Mouse (Mus musculus) c-Kit-positive CD71-positive TER-119-negative erythroid progenitor cells, embryonic 14.5 days (primary cell): Measurements from ENCODE around the gene Lamtor4.
A peak's percentile ranks its signal among the peaks of the same experiment; 100 is the strongest.
"Not testable (repeated sequence)": the region's sequence is repeated elsewhere in the genome, so short reads cannot be mapped to it uniquely, and the experiment has no call there.

Source experiments
- DNase-seq: peaks from one replicate; pipeline ENCODE4 v3.0.0-alpha.2; 2013; ENCODE audit warnings: low read depth

Lamtor4 gene

DNA sequence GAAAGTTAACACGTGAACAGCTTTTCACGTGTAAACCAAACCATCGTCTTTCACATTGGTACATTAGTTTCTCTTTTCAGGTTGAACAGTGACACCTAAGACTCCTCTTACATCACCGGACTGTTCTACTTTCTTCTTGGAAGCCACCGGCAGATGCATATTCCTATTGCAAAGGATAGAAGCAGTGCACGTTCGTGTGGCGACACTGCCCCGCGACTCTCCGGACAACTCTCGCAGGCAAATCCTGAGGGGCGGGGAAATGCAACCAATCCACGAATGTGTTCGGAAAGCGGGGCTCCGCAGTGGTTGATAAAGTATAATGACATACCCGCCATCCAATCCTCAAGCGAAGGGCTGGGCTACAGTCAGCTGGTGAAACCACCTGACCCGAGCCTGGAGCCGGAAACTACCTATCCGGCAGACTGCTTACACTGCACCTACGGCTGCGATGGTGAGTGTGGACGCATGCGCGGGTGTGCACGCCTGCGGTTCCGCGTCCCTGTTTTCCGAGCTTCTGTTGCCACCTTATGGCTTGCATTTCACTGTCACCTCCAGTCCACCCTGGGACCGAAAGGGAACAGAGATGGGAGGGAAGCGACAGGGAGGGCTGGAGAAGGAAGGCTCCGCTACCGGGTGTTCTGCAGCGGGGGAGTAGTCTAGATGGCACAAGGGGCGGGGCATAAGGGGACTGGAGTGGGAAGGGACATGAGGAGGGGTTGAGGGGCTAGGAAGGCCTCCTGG lies at the start of gene Lamtor4:
Gene Lamtor4, plus strand, starts transcription at position 130 of the 741 bp plus-strand sequence.
- DNase-seq, result peak; percentile 94

- no peak for DNase-seq
Observed at GRCm38 (mm10) chr5:138207253-138207652, 48.0 kb upstream of the Lamtor4 start.

DNA sequence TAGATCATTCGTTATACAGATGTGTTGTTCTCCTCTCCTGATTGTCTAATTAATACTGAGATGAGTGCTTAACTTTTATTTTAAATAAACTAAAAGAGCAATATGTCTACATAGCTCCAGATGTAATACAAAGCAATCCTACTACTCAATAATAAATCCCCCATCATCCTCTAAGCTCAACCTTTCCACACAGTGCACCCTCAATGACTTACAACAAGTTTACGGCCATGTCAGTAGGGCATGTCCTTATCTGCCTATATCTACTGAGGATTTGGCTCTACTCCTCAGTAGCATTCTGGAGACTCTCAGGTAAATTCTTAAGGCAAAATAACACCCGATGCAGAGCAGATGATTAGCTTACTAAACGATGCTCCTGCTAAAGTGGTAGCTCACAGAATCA lies 47.4 kb upstream of the Lamtor4 start:
- no peak for DNase-seq

- not testable (repeated sequence) for DNase-seq
Observed at GRCm38 (mm10) chr5:138216632-138217031, 38.6 kb upstream of the Lamtor4 start.

GRCm38 (mm10) chr5:138219864-138220263 lies 35.4 kb upstream of the Lamtor4 start:
- DNase-seq, result no peak

DNA sequence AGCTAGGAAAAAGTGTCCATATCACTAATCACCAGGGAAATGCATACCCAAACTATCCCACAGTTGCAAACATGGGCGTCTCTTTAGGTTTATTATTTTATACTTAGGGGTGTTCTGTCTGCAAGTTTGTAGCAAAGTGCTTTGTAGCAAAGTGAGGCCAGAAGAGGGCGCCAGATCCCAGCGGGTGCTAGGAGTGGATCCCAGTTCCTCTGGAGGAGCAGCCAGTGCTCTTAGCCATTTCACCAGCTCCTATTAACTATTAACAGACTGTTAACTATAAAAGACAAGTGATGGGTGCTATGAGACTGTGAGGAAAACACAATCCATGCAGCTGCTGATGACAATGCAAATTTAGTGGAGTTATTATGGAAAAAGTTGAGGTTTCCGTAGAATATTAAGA lies 33.2 kb upstream of the Lamtor4 start:
- peak; percentile 69 for DNase-seq

GRCm38 (mm10) chr5:138223287-138223686 lies 32.0 kb upstream of the Lamtor4 start:
- no peak for DNase-seq

DNA sequence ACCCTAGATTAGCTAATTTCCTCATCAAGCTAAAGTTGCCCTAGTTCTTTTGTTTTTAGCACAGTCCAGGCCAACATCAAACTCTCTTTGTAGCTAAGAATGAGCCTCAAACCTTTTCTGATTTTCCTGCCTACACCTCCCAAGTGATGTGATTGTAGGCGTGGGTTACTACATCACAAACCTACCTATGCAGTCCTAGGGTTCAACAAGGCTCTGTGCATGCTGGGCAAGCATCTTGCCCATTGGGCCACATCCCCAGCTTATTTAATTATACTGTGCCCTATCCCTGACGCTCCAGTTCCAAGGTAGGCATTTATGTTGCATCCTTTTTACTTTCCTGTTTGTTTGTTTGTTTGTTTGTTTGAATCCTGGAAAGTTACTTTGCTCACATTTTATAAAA lies 29.6 kb upstream of the Lamtor4 start, which contains the start of gene Nxpe5:
Gene Nxpe5, plus strand, starts transcription at position 199 of the 400 bp plus-strand sequence.
- DNase-seq, result no peak

DNA sequence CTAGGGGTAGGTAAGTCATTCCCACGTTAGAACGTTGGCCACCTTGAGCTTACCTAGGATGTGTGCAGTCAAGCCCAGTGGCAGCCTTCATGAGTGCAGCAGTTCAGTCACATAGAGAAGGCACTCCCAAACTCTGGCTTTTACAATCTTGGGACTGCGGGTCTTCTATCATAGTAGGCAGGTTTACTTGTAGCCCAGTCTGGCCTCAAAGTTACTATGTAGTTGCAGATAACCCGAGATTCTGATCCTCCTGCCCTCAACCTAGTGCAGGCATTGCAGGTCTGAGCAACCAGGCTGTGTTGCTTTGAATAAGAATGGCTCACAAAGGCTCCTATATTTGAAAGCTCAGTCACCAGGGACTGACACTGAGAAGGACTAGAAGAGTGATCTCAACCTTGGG lies 28.8 kb upstream of the Lamtor4 start:
- DNase-seq, result no peak

DNA sequence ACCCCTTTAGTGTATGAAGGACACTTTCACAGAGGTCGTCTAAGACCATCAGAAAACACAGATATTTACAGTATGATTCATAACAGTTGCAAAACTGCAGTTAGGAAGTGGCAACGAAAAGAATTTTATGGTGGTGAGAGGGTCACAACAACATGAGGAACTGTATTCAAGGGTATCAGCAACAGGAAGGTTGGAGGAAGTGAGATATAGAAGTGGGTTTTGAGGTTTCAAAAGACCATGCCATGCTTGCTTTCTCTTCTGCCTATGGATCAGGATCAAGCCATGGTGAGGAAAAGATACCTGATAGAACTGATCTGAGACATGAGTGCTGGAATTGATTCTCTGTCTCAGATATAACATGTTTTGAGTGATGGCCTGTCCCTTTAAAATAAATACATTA lies 27.9 kb upstream of the Lamtor4 start:
- no peak for DNase-seq

GRCm38 (mm10) chr5:138228026-138228425 lies 27.3 kb upstream of the Lamtor4 start:
- peak; percentile 30 for DNase-seq

- DNase-seq, result no peak
Observed at GRCm38 (mm10) chr5:138229511-138229910, 25.8 kb upstream of the Lamtor4 start.

- DNase-seq, result no peak
Observed at GRCm38 (mm10) chr5:138233778-138234177, 21.5 kb upstream of the Lamtor4 start.

GRCm38 (mm10) chr5:138234224-138234623 lies 21.1 kb upstream of the Lamtor4 start:
- no peak for DNase-seq

GRCm38 (mm10) chr5:138241511-138241910 lies 13.8 kb upstream of the Lamtor4 start:
- no peak for DNase-seq

- no peak for DNase-seq
Observed at GRCm38 (mm10) chr5:138251144-138251543, 4.1 kb upstream of the Lamtor4 start.

DNA sequence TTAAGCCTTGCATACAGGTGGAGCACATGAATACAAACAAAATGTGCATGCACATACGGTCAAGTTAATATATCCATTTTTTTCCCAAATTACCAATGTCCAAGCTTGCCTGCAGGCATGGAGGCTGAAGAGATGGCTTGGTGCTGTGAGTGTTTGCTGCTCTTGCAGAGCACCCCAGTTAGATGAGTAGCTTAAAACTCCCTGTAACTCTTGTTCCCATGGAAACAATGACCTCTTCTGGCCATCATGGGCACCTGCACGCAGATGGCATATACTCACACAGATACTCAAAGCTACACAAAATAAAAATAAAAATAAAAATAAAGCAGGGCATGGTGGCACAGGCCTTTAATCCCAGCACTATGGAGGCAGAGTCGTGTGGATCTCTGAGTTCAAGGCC lies 2.2 kb upstream of the Lamtor4 start:
- DNase-seq, result no peak

DNA sequence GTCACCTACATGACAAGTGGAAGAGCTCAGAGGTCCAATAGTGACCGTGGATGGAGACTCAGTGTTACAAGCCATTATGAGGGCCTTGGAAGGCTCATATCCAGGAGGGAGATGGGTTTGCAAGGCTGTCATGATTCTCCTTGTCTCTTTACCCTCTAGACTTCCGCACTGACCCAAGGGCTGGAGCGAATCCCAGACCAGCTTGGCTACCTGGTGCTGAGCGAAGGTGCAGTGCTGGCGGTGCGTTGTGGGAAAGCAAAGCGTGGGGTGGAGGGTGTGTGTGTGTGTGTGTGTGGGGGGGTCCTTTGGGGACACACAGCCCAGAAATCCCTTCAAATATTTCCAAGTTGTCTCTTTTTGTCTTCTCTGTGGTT lies 799 bp downstream of the Lamtor4 start:
- DNase-seq, result no peak

DNA sequence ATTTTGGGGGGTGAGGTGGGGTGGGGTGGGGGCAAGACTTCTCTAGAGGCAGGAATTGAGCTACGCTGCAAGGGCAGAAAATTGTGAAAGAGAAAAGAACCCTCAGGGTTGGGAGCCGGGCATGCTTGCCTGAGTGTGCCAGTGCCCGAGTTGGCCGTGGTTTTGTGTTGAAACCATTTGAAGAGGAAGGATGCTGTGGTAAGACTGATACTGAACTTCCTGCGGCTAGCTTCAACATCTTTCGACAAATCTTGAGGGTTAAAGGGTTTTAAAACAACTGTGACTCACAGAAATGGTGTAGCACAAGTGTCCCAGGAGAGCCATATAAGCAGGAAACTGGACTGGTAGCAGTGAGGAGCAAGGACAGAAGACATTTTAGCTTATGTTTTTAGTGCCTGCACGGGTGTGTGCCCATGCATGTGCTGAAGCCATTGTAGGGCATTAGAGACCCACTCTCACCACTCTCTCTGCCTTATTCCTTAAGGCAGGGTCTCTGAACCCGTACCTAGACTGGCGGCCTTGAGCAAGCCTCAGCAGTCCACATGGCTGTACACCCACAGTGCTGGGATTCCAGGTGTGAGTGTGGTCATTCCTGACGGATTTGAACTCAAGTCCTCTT lies 1.8 kb downstream of the Lamtor4 start:
- no peak for DNase-seq

DNA sequence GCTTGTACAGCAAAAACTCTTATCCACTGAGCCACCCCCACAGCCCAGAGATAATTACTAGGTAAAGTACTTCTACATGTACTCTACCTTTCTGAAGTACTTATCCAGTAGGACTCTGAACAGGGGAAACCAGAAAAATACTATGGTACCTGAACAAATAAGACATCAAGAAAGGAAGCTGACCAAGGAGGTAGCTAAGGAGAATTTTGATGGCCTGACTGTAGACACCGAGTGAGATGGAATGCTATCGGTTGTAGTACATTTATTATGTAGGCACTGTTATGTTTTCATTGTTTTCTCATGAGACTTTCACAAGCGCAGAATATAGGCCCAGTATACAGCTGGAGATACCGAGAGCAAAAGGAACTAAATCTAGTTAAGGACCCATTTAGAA lies 2.3 kb downstream of the Lamtor4 start:
- no peak for DNase-seq

DNA sequence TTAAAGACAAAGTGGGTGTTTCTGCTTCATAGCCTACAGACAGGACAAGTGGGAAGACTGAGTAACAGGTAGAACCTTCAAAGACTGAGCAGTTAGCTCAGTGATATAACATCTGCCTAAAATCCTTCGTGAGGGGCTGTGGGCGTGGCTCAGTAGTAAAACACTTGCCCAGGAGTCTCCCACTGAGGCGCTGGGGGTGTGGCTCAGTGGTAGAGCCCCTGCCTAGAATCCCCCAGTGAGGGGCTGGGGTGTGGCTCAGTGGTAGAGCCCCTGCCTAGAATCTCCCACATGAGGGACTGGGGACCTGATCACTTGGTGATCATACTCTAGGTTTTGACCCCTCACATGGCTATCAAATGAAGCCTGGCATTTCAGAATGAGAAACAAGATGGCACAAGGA lies 2.8 kb downstream of the Lamtor4 start:
- no peak for DNase-seq

- DNase-seq, result no peak
Observed at GRCm38 (mm10) chr5:138258542-138258941, 3.3 kb downstream of the Lamtor4 start.

DNA sequence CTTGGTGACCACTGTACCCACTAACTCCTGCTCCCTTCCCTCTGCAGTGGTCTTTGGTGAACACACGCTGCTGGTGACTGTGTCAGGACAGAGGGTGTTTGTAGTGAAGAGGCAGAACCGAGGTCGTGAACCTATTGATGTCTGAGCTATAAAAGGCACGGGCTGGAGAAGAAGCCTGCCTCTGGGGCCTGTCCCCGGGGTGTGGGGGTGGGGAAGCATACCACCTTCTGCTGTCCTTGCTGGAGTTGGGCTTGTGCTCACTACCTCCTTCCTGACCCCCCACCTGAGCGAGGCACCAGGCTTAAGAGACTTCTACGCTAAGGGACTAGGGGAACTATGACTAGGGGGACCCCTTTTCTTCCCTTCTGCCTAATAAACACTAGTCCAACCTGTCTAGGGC lies 3.7 kb downstream of the Lamtor4 start:
- DNase-seq, result no peak

DNA sequence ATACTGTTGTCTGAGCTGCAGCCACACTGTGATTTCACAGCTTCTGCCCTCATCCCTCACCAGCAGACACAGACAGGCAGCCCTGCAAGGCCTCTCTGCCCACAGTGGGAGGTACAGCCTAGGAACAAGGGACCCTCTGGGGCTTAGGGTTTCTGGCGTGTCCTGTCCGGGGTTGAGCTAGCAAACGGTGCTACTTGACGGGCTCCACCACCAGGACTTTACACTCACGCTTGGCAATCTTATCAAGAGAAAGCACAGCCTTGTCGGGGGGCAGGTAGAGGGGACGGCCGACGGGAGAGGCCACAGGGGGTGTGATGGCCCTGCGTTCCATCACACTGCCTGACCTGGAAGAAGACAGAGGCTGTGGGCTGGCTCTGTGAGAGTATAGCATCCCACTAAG lies 4.8 kb downstream of the Lamtor4 start:
- DNase-seq, result no peak
